Mouse (Mus musculus) spleen, adult 12 weeks (tissue): ENCODE measurements around the gene Zbtb8b.
A peak's percentile ranks its signal among the peaks of the same experiment; 100 is the strongest.
"Not testable (repeated sequence)": the region's sequence is repeated elsewhere in the genome, so short reads cannot be mapped to it uniquely, and the experiment has no call there.

Experiments used
- DNase-seq: peaks from one replicate; pipeline ENCODE4 v3.0.0; 2022; ENCODE audit warnings: low spot score

Gene Zbtb8b

DNA sequence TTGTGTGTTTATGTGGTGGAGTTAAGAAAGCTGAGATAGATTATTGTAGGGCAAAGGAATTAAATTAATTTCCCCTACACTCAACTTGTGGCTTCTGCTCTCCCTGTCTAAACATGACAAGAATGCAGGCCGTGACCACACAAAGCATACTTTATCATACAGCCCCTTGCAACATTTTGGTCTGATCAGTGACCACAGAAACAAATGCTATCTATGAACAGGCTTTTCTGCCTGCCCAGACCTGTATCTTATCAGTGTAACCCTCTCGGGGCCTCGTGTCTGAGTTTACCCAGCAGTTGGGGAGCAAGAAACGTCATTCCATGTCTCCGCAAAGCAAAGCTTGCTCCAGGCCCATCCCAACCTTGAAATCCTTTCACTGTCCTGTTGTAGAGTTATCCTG is 24.2 kb downstream of the Zbtb8b start:
- no peak for DNase-seq

DNA sequence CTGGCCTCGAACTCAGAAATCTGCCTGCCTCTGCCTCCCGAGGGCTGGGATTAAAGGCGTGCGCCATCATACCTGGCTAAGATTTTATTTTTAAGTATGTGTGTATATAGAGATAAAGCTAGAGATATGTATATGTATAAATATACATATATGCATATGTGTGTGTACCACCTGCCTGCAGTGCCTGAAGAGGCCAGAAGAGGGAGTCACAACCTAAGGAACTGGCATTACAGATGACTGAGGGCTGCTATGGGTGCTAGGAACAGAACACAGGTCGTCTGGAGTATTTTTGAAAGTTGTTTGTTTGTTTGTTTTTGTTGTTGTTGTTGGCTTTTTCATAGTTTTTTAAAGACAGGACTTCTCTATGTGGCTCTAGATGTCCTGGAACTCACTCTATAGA is 24.8 kb downstream of the Zbtb8b start:
- DNase-seq, result no peak

DNA sequence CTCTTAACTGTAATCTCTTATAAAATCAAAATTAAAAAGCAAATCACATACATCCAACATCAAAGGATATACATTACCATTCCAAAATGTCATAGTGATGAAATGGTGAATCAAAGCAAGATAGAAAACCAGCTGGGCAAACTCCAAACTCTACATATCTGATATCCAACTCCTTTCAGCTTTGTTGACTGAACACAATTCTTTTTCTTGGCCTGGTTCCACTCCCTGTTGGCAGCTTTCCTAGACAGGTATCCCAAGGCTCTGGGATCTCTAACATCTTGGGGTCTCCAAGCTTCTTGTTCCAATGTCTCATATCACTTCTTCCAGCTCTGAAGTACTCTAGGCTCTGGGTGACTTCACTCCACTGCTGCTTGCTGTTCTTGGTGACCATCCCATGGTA is 29.7 kb downstream of the Zbtb8b start:
- no peak for DNase-seq

DNA sequence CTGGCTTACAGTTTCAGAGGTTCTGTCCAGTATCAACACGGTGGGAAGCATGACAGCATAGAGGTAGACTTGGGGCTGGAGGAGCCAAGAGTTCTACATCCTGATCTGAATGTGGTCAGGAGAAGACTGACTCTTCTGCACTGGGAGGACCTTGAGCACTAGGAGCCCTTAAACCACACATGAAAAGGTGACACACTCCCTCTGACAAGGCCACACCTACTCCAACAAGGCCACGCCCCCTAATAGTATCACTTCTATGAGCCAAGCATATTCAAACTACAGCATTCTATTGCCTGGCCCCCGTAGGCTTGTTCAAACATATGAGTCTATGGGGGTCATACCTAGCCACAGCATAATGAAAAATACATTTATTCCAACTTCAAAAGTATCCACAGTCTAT is 30.1 kb downstream of the Zbtb8b start:
- not testable (repeated sequence) for DNase-seq

DNA sequence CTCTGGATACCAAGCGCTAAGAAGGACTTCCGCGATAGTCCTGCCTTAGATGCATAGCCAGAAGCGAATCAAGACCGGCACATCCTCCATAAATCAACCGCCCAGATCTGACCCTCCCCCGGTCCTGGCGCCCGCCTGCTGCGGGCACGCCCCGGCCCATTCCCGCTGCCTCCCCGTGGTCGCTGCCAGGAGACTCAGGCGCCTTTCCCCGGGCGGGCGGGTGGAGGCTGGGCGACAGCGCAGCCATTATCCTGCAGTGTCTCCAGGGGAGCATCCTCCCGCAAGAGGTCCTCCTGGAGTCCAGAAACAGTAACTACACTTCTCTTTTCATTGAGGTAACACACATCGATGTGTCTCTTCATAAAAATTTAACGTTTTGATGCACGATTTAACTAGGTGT is 34.2 kb downstream of the Zbtb8b start:
- no peak for DNase-seq

DNA sequence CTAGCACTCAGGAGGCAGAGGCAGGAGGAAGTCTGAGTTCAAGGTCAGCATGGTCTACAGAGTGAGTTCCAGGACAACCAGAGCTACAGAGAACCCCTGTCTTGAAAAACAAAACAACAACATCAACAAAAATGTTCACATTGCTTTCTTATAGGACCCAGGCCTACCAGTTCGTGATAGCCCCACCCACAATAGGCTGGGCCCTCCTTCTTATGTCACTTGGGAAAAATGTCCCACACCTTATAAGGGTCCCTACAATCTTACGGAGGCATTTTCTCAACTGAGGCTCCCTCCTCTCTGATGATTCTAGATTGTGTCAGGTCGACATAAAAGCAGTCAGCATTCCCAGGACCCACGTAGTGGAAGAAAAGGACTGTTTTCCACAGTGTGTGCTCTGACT is 40.8 kb downstream of the Zbtb8b start:
- DNase-seq, result no peak

DNA sequence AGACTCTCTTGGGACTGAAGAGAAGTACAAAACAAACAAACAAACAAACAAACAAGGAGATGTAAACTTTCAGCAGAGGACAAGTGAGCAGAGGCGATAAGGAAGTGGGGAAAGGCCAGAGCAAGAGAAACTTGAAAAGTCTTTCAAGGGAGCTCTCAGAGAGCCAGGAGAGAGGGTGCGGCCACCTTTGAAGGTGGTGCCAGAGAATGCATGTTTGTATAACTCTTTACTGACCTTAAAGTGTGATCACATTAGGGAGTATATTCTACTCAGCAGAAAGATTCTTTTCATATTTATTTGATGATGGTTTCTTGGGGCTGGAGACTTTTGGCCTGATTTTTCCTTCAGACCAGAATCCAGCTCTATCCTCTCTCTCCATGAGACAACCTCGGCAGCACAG is 43.7 kb downstream of the Zbtb8b start:
- no peak for DNase-seq

DNA sequence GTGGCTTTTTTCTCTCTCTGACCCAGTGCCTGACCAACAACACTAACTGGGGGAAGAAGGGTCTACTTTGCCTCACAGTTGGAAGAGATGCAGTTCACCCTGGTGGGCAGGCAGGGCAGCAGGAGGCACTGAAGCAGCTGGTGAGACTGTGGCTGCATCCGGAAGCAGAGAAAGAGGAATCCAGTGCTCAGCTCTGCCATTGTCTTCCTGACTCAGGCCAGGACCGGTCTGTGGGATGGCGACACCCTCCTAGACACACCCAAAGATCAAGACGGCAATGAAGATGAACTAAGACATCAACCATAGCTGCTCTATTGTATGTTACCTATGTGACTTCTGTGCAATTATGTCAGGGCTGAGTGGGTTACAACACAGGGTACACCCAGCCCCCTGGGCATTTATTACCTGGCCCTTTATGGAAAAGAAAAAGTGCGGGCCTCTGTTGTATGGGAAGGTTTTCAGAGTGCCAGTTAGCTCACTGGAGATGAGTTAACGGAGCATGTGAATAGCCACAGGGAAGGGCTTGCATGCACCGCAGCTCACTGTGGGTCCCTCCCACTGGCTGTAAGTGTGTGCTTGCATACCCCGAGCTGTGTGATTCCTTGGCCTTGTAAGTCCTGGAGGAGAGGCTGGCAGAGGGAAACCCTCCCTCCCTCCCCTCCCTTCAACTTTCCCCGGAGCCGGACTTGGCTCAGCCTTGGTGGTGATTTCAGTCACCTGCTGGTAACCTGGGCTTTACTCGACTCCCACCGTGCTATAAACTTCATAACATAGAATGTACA is 46.4 kb downstream of the Zbtb8b start:
- no peak for DNase-seq

DNA sequence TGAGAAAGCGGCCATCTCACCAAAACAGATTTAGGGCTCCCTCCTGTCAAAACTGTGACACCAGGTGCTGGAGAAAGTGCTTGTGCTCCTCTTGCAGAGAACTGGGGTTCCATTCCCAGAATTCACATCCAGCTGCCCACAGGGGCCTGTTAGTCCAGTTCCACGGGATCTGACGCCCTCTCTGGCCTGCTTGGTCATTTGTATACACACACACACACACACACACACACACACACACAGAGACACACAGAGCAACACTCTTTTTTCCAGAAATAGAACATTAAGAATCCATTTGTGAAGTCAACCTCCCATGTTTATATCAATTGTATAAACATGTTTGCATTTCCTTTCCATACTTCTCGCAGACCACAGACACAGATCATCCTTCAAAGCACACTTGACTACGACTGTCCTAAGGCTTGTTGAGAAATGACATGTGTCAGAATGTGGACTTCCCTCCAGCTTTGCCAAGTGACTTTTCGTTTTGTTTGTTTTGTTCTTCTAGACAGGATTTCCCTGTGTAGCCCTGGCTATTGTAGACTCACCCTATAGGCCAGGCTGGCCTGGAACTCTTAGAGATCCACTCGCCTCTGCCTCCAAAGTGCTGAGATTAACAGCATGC is 49.6 kb downstream of the Zbtb8b start:
- DNase-seq, result no peak

DNA sequence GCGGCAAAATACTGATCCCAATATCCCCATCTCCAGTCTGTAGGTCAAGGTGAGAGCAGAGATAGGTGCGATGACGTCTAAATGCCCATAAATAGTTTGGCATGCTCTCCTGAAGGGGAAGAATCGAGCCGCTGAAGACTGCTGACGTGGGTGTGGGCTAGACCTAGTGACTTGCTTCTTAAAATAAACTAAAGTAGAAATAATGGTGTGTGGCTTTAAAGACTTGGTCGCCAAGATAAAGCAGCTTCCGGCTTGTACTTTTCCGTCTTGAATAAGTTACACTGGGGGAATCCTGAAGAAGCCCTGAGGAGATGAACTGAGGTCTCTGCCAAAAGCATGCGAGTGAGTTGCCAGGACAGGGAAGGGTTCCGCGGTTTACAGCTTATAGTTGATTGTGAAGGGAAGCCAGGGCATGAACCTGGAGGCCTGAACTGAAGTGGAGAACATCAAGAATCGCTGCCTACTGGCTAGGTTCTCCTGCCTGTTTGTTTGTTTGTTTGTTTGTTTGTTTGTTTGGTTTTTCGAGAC is 50.4 kb downstream of the Zbtb8b start:
- no peak for DNase-seq

DNA sequence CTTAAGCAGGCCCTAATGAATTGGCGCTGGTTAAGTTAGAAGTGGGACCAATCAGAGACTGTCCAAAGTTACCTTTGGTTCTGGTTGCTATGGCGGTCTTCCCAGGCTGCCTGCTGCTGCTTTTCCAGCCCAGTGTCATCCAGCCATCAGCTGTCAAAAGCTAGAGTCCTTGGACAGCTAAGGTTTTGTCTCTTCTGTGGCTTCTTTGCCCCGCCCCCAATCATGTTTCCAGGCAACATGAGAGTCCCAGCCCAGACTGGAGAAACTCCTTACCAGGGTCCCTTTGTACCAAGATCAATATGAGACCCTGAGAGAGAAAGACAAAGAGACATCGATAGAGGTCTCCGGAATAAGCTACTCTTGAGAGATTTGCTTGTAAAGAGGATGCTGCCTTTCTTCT is 52.2 kb downstream of the Zbtb8b start:
- no peak for DNase-seq

DNA sequence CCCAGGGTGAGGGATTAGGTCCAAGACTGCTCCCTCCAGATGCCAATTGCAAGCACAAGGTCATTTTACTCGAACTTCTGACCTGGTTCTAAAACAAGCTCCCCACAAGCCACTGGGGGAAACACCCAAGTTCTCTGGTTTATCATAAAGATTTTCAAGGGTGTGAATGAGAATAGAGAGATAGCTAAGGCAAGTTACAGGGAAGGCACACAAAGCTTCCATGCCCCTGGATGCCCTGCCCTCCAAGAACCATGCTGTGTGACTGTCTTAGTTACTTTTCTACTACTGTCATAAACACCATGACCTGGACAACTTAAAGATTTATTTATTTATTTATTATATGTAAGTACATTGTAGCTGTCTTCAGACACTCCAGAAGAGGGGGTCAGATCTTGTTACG is 53.7 kb downstream of the Zbtb8b start:
- no peak for DNase-seq

DNA sequence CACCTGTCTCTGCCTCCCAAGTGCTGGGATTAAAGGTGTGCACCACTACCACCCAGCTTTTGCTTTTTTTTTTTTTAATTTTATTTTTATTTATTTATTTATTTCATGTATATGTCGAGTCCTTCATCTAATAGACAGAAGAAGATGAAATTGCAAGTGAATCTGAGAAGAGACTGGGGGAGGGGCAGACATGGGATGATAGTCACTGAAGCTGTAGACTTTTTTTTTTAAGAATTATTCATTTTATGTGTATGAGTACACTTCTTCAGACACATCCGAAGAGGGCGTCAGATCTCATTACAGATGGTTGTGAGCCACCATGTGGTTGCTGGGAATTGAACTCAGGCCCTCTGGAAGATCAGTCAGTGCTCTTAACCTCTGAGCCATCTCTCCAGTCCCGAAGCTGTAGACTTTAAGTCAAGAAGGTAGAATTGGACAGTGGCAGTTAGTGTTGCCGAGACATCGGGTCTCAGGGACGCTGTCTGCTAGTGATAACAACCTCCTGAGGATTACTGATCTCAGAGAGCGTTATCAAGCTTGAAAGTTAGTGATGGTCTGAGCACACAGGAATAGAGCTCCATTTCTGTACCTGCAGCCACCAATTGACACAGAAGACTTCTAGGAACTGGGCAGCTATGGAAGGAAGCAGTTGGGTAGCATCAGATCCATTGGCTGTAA is 54.2 kb downstream of the Zbtb8b start:
- DNase-seq, result no peak

DNA sequence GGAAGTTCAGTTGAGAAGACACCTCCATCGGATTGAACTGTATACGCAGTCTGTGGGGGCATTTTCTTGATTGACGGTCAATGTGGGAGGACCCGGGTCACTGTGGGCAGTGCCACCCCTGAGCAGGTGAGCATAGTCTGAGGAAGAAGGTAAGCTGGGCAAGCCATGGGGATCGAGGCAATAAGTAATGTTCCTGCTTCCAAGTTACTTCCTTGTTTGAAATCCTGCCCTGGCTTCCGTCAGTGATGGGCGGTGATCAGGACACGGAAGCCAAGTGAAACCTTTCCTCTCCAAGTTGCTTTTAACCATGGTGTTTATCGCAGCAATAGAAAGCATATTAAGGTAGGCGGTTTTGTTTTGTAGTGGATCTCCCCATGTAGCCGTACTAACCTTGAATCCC is 55.0 kb downstream of the Zbtb8b start:
- no peak for DNase-seq

DNA sequence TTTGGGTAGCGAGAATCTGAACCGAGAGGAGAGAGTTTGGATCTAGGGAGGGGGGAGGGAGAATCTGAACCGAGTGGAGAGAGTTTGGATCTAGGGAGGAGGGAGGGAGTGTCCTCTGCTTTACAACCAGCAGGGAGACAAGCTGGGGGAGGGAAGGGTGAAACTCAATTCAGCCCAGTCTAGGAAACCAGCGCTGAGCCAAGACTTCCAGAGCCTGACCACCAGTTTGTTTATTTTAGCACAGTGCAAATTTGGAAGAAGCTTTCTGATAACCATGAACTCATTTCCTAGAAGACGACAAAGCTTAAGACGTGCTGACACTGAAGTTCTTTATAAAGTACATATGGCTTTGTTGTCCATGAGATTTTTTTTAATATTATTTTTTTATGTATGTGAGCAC is 56.2 kb downstream of the Zbtb8b start:
- DNase-seq, result no peak

DNA sequence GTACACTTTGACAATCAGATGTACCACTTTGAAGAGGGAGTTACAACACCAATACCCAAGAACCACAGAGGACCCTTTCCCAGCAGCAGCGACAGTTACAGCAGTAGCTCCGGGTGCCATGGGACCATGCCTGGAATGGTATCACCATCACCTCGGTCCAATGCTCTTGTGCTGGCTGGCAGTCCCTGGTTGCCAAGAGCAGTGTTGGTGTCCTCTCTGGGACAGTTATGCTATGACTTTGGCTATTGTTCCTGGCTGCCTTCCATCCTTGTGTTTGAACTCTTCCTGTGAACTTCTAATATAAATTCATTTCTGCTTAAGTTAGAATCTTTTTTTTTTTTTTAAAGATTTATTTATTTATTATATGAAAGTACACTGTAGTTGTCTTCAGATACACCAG is 57.1 kb downstream of the Zbtb8b start:
- no peak for DNase-seq

DNA sequence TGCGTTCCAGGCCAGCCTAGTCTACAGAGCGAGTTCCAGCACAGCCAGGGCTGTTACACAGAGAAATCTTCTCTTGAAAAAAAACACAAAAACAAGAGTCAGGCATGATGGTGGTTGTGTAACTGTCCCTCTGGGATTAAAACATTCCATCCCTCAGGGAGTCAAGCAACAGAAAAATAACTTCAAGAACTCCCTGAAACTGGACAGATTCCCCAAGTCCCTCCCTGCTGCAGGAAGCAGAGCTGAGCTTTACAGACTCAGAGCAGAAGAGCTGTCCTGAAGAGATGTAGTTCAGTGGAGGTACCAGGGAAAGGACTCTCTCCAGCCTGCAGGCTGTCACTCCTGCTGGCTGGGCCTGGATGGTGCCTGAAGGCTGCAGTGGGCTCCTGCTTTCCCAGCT is 58.2 kb downstream of the Zbtb8b start:
- no peak for DNase-seq

DNA sequence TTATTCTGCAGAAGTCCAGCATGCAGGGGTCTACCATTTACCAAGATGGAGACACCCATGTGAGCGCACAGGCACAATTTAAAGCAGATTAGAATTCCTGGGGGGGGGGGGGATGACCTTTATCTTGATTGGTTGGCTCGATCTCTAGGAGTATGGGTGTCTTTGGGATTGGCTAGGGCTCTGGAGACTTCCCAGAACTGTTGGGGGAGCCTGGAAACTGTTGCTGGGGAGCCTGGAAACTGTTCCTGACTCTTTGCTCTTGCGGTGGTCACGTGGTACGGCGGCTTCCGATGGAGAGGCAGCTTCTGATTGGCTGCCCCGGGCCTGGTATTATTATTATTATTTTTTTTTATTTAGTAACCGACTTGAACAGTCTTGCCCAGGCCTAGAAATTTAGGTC is 58.6 kb downstream of the Zbtb8b start:
- no peak for DNase-seq

DNA sequence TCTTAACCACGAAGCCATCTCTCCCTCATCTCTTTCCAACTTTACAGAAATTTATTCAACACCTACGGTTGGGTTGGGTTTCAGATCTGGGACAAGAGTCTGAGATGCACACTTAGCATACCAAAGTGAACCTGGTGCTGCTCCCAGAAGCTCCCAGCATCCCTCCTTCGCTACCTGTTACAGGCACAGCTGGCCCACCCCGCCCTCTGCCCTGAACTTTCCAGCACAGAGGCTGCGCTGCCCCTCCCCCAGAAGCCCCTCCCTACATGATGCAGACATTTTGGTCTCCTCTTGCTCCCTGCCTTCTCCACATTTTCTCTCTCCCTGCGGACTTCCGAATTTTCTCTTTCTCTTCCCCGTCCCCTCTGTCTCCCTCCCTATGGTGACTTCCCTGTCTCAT is 59.5 kb downstream of the Zbtb8b start:
- no peak for DNase-seq

DNA sequence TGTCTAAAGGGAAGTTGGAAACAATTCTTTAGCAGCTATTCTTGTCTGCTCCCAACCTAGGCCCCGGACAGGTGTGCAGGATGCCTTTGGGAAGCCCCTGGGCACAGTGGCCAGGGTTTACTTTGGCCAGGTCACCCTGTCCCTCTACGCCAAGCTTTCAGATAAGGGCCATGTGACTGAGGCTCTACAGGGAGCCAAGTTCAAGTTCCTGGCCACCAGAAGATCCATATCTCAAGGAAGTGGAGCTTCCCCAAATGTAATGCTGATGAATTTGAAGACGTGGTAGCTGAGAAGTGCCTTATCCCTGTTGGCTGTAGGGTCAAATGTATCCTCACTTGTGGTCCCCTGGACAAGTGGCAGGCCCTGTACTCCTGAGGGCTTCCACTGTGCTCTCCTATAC is 60.8 kb downstream of the Zbtb8b start:
- DNase-seq, result no peak

DNA sequence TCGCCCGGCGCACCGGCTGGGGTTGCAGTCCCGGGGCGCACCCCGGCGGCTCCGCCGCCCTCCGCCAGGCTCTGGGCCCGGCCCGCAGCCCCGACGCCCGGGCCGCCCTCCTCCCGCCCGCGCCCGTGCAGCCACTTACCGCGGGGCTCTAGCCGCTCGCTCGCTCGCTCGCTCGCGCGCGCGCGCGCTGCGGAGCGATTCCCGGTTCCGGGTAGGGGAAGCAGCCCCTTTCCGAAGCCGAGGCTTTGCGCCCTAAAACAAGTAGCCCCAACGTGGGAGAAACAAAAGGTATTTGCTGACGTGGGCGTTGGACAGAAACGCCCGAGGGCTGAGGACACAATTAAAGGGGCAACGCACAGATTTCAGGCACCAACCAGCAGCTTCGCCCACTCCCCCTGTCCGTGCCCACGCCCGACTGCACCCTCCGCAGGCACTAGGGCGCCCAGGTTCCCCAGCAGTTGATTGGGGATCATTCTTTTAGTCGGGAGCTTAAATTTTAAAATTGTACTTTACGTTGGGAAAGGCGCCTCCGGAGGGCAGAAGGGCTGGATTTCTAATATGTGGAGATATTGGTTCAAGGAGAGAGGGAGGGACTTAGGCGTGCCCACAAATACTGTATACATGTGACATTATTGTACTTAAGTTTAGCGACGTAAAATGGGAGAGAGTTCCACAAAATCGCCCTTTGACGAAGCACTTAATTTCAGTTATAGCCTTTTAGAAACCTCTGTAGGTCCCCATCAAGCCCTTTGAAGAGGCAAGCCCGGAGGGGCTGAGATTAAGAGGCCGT is 62.9 kb downstream of the Zbtb8b start, which contains the start of gene Zbtb8a:
Gene Zbtb8a, minus strand, starts transcription at position 516 of the 790 bp plus-strand sequence.
- peak; percentile 11 for DNase-seq

DNA sequence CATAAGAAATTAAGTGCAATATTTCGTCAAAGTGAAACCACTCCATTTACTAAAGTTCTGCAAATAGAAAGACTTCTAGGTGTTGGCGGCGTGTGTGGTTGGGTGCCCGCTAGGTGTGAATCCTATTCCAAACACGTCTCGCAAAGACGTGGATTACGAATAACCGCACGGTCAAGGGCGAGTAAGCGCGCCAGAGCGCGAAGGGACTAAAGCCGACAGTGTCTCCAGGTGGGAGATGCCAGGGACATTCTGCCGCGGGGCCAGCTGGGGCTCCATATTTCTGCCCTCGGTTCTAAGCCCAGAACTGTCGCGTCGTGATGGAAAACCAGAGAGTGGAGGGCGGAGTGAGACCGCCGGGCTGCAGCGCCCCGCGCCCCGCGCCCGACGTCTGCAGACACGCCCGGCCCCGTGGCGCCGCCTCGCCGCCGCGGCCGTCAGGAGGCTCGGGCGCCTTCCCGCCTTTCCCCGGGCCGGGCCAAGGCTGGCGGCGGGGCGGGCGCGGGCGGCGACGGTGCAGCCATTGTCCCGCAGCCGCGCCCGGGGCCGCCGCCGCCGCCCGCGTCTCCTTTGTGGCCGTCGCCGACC is 63.6 kb downstream of the Zbtb8b start:
- peak; percentile 44 for DNase-seq
